Mouse (Mus musculus) CH12.LX (cell line): ENCODE measurements around the gene Thsd4.

Source experiments
- CHD2 ChIP-seq: IDR thresholded peaks from 2 replicates; pipeline ENCODE4 v1.6.1; 2011; ENCODE audit warnings: low read length, improper control_type of control experiment
- CTCF ChIP-seq, 2 experiments: IDR thresholded peaks in 1 of 2; conservative IDR thresholded peaks in 1 of 2; 2 replicates each; pipeline ENCODE4 v1.5.1; 2011 to 2012; ENCODE audit warnings: low read depth in 2 of 2, low read length in 2 of 2, improper control_type of control experiment in 1 of 2, inconsistent platforms in 1 of 2, mild to moderate bottlenecking in 1 of 2, moderate library complexity in 1 of 2
- E2F4 ChIP-seq: IDR thresholded peaks from 2 replicates; pipeline ENCODE4 v1.6.1; 2011; ENCODE audit warnings: low read depth, low read length, improper control_type of control experiment; ENCODE audit not compliant: insufficient replicate concordance
- MYC ChIP-seq: IDR thresholded peaks from 2 replicates; pipeline ENCODE4 v1.6.1; 2011; ENCODE audit warnings: low read depth, mild to moderate bottlenecking, improper control_type of control experiment, low read length
- POLR2A ChIP-seq: IDR thresholded peaks from 2 replicates; pipeline ENCODE4 v1.6.1; 2011; ENCODE audit warnings: low read depth, mild to moderate bottlenecking, improper control_type of control experiment, low read length
- POLR2AphosphoS2 ChIP-seq: IDR thresholded peaks from 2 replicates; pipeline ENCODE4 v1.6.1; 2011; ENCODE audit warnings: low read depth, low read length, improper control_type of control experiment
- TCF12 ChIP-seq: IDR thresholded peaks from 2 replicates; pipeline ENCODE4 v1.6.1; 2014; ENCODE audit warnings: low read depth, mild to moderate bottlenecking, inconsistent platforms, low read length, improper control_type of control experiment
- USF1 ChIP-seq: IDR thresholded peaks from 2 replicates; pipeline ENCODE4 v1.6.1; 2014; ENCODE audit warnings: low read depth, mild to moderate bottlenecking, inconsistent platforms, low read length, improper control_type of control experiment
- ZNF384 ChIP-seq: IDR thresholded peaks from 2 replicates; pipeline ENCODE4 v1.6.1; 2012; ENCODE audit warnings: low read depth, low read length, improper control_type of control experiment, inconsistent platforms

DNA sequence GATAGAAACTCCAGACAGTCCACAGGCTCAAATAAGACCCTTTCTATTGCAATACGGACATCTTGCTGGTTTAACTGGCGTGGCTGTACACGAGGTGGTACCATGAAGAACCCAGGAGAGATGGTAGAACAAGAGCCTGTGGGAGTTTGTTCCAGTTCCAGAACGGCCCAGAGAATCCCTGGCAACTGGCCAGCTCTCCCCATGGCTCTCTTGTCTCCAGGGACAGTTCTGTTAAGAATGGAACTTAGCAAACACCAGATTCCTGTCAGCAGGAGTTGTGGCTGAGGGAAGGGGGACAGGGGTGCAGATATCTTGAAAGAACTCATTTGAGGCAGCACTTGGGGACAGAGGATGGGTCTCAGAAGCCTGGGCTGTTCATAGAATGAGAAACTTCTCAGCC is 550.6 kb downstream of the Thsd4 start:
- TF ChIP-seq CTCF (conservative IDR thresholded peaks at IDR 0.05 in 1 of 2, IDR thresholded peaks at IDR 0.05 in 1 of 2; ENCODE audit: low read depth in 2 of 2, low read length in 2 of 2), result no peak
- no peak for TF ChIP-seq ZNF384
- no peak for TF ChIP-seq POLR2A
- TF ChIP-seq USF1, result no peak
- no peak for TF ChIP-seq E2F4
- TF ChIP-seq POLR2AphosphoS2, result no peak
- TF ChIP-seq MYC, result no peak
- TF ChIP-seq CHD2, result no peak
- TF ChIP-seq TCF12, result no peak
